Mouse (Mus musculus) forebrain, postnatal 0 days (tissue): ENCODE measurements around the gene Gstm3. TPM values are rescaled to one million over a fixed set of nuclear protein-coding genes. Genes with fewer than 3 reads are reported as not detected.
"Not testable (repeated sequence)": the region's sequence is repeated elsewhere in the genome, so short reads cannot be mapped to it uniquely, and the experiment has no call there.

ENCODE experiments used
- ATAC-seq: fragments of 200-750 bp; cut with Nextera tagmentation; 2 replicates; pipeline ENCODE4 v1.8.0; 2017; ENCODE audit warnings: mild to moderate bottlenecking, moderate library complexity
- DNase-seq: peaks from one replicate; pipeline ENCODE4 v3.0.0-alpha.2; 2015
- H3K27ac ChIP-seq: fragments of 300-500 bp; sonication (generic); 2 replicates; pipeline ENCODE4 v1.5.1; 2014; ENCODE audit warnings: low read depth, mild to moderate bottlenecking, antibody characterized with exemption, low read length, moderate library complexity, mixed read lengths
- H3K27me3 ChIP-seq: fragments of 300-500 bp; sonication (generic); 2 replicates; pipeline ENCODE4 v1.6.1; 2014; ENCODE audit warnings: mild to moderate bottlenecking, low read length, mixed read lengths; ENCODE audit not compliant: insufficient read depth
- H3K36me3 ChIP-seq: fragments of 300-500 bp; sonication (generic); 2 replicates; pipeline ENCODE4 v1.6.1; 2014; ENCODE audit warnings: mild to moderate bottlenecking, moderate library complexity; ENCODE audit not compliant: insufficient read depth
- H3K4me1 ChIP-seq: fragments of 300-500 bp; sonication (generic); 2 replicates; pipeline ENCODE4 v1.6.1; 2014; ENCODE audit warnings: antibody characterized with exemption; ENCODE audit not compliant: insufficient read depth
- H3K4me2 ChIP-seq: fragments of 300-500 bp; sonication (generic); 2 replicates; pipeline ENCODE4 v1.6.1; 2014; ENCODE audit warnings: low read depth, mild to moderate bottlenecking, moderate library complexity
- H3K4me3 ChIP-seq: fragments of 300-500 bp; sonication (generic); 2 replicates; pipeline ENCODE4 v1.5.1; 2014; ENCODE audit warnings: low read depth, low read length, mixed read lengths
- H3K9ac ChIP-seq: fragments of 300-500 bp; sonication (generic); 2 replicates; pipeline ENCODE4 v1.6.1; 2014; ENCODE audit warnings: mild to moderate bottlenecking
- H3K9me3 ChIP-seq: fragments of 300-500 bp; sonication (generic); 2 replicates; pipeline ENCODE4 v1.6.1; 2016; ENCODE audit warnings: low read length
- CTCF ChIP-seq: sonication (generic); IDR thresholded peaks from 2 replicates; pipeline ENCODE4 v1.5.1; 2016; ENCODE audit warnings: antibody characterized with exemption, control low read depth, low read depth
- WGBS: fragments of 180-500 bp; shearing (Covaris S2); extraction: QIAGEN DNeasy Blood & Tissue Kit; methylation state at CpG from one replicate; pipeline ENCODE4 v1.1.7; 2014; 5-methylcytosine and 5-hydroxymethylcytosine counted together
- polyA plus RNA-seq: library from polyadenylated mRNA; unstranded; fragments of >200 nt; fragmentation: Nextera tagmentation; extraction: Ambion mirVana; gene quantifications from 2 replicates; pipeline ENCODE4 v1.2.1, GENCODE M21; 2015
- total RNA-seq: library from RNA; depleted of rRNA; stranded (reverse); fragments of >200 nt; gene quantifications from 2 replicates; pipeline ENCODE4 v1.2.3, GENCODE M21; 2014

The Gstm3 gene
- total and polyA plus RNA-seq, 2 experiments from 2014 or later: not detected

DNA sequence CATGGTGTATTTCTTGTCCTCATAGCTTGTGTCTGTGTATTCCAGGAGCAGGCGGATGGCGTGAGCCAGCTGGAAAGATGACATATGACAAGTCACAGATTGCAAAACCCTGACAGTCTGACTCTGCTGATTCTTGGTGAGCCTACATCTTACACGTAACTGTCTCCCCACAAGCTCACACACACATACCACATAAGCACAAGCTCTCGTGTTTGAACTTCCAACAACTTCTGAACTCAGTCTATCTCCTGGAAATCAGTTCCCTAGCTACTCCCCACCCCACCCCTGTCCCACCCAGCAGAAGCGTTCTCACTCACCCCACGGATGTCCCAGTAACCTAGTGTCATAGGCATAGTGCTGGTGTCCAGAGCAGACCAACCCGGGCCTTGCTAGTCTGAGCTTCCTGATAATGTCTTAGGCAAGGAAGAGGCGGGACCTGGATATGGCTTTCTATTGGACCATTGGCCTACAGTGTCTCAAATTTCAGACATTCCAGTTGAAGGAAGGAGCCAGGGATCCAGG lies 17.0 kb upstream of the Gstm3 start, which contains the start of gene Gstm2:
TSS of gene Gstm2 (minus strand) at position 413 of the 522 bp plus-strand sequence.
- no peak for TF ChIP-seq CTCF
- H3K9ac ChIP-seq: no peak within 1 kb of the TSS

DNA sequence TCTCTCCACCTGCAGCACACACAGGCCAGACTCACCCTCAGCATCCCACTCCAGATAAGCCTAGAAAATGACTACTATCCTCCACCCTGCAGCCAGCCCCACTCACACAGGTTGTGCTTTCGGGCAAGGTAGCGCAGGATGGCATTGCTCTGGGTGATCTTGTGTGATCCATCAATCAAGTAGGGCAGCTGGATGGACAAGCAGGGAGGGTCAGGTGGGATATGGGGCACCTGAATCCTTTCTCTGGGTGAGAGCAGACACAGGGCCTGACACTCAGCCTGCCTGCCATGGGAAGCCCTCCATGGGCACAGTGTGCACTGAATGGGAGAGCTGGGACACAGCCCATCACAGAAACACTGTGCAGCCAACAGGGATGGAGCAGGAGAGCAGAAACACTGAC lies 16.1 kb upstream of the Gstm3 start:
- not testable (repeated sequence) for H3K4me2 ChIP-seq, H3K36me3 ChIP-seq, H3K4me3 ChIP-seq, ATAC-seq, H3K27ac ChIP-seq, H3K9me3 ChIP-seq, H3K27me3 ChIP-seq, DNase-seq, H3K9ac ChIP-seq, H3K4me1 ChIP-seq
- 98% methylated on average over 2 of the region's 2 CpGs for WGBS

More for the DNA sequence above, 17.0 kb upstream of the Gstm3 start, which contains the start of gene Gstm2:
- Histone ChIP-seq H3K9me3 (no peaks in the 10 kb centered on the region), H3K4me2 (no peak within 1 kb of the TSS), H3K4me1 (no peaks in the 10 kb centered on the region), H3K27ac (no peak within 1 kb of the TSS), H3K27me3 (no peaks in the 10 kb centered on the region), H3K36me3 (no peaks in the 10 kb centered on the region), H3K4me3 (no peak within 1 kb of the TSS)
- WGBS: 58% methylated on average over 8 of the region's 8 CpGs
- ATAC-seq (no peak; the same call in 1 of the 2 replicates), DNase-seq (no peak)

DNA sequence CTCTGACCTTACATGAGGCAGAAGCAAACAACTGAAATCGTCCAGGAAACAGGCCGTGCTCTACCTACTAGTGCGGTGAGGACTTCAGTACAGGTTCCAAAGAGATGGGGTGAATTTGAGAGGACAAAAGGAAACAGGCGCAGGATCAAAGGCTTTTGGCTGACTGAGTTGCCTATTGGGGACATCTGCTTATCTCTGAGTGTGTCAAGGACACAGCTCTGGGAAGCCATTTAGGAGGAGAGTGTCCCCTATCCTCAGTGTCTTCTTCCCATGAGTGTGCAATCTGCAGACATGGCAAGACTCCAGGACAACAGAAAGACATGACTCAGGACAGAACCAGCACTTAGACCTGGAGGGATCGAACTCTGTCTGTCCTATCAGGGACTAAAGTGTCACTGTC lies 15.4 kb upstream of the Gstm3 start:
- H3K27ac ChIP-seq: no peak overlapping the region
- no peak for TF ChIP-seq CTCF
- no peaks in the 10 kb centered on the region for H3K36me3 ChIP-seq
- H3K4me1 ChIP-seq: no peaks in the 10 kb centered on the region
- no peak overlapping the region for H3K9ac ChIP-seq
- 88% methylated on average over 5 of the region's 5 CpGs for WGBS
- H3K4me2 ChIP-seq: no peak overlapping the region
- no peaks in the 10 kb centered on the region for H3K9me3 ChIP-seq
- ATAC-seq (no peak), DNase-seq (no peak)
- no peaks in the 10 kb centered on the region for H3K27me3 ChIP-seq
- H3K4me3 ChIP-seq: no peak overlapping the region

DNA sequence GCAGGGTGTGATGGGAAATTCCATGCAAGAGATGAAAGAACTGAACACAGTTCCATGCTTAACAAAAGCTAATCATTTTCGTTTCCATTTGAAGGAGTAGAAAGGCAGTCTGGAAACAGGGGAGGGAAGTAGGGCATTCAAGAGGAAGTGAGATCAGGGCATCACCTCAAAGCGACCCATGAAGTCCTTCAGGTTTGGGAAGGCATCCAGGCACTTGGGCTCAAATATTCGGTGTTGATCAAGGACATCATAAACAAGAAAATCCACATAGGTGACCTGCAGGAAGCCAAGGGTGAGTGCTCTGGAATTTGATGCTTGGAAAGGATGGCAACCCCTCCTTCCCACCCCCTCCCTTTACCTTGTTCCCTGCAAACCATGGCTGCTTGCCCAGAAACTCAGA lies 14.7 kb upstream of the Gstm3 start:
- no peaks in the 10 kb centered on the region for H3K27me3 ChIP-seq
- no peaks in the 10 kb centered on the region for H3K36me3 ChIP-seq
- DNase-seq (no peak), ATAC-seq (no peak)
- no peaks in the 10 kb centered on the region for H3K9me3 ChIP-seq
- no peak for TF ChIP-seq CTCF
- WGBS: 66% methylated on average over 3 of the region's 3 CpGs
- H3K4me3 ChIP-seq: no peak overlapping the region
- no peak overlapping the region for H3K27ac ChIP-seq
- H3K4me1 ChIP-seq: no peaks in the 10 kb centered on the region
- H3K4me2 ChIP-seq: no peak overlapping the region
- no peak overlapping the region for H3K9ac ChIP-seq

DNA sequence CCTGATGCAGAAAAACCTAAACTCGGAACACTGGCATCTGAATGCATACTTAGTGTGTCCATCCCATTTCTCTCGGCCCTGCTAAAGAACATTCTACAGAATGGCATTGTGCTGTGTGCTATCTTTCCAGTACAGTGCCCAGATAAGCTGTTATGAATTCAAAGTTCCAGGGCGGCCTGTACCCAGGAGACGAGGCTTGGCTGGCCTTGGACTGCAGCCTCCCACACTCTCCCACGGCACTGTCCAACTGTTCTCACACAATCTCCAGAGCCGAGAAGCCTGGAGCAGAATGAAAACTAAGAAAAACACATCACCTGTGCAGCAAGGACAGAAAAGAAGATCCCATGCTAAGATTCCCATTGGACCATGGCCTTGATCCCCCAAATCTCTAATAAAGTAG lies 13.6 kb upstream of the Gstm3 start:
- Histone ChIP-seq H3K4me3 (no peak overlapping the region), H3K4me1 (no peaks in the 10 kb centered on the region), H3K9ac (no peak overlapping the region), H3K4me2 (no peak overlapping the region), H3K27ac (no peak overlapping the region), H3K9me3 (no peaks in the 10 kb centered on the region), H3K27me3 (no peaks in the 10 kb centered on the region), H3K36me3 (no peaks in the 10 kb centered on the region)
- ATAC-seq (no peak), DNase-seq (no peak)
- no peak for TF ChIP-seq CTCF
- WGBS: 80% methylated on average over 6 of the region's 6 CpGs

DNA sequence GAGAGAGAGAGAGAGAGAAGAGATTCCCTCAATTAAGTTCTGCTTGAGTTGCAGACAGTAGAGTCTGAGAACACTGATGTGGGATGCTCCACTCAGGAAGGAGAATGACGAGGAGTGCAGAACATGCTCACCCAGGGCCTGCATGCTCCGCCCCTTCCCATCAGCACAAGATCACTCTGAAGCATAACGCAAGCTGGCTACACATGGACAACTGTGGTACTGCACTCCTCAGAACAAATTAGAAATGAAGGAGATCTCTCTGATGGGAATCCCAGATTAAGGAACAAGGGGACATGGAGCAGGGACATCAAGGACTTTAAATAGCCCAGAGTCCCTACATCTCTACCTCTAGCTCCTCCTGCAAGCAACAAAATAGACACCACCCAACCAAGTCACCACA lies 12.2 kb upstream of the Gstm3 start:
- Histone ChIP-seq H3K4me3 (no peak overlapping the region), H3K27ac (no peak overlapping the region), H3K9me3 (no peaks in the 10 kb centered on the region), H3K4me2 (no peak overlapping the region), H3K4me1 (no peaks in the 10 kb centered on the region), H3K36me3 (no peaks in the 10 kb centered on the region), H3K27me3 (no peaks in the 10 kb centered on the region), H3K9ac (no peak overlapping the region)
- 60% methylated on average over 3 of the region's 3 CpGs for WGBS
- TF ChIP-seq CTCF: no peak
- ATAC-seq: peak; percentile 71; the same call in 1 of the 2 replicates
- no peak for DNase-seq

DNA sequence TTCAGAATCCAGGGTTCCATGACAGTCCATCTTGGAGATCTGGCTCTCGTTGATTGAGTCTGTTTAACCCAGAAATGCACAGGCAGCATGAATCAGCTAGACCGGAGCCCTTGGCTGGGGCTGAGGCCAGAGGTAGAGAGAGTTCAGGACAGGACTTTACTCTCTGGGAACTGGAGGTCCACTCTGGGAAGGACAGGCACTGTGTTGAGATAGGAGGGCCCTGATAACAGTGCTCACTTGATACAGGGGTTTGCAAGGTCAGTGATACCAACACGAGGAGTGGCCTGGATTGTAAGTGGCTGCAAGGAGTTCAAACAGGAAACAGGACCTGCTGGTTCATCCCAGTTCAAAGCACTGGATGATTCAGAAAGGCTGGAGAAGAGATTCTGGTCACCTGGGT lies 8.6 kb upstream of the Gstm3 start:
- DNase-seq (no peak), ATAC-seq (no peak)
- Histone ChIP-seq H3K36me3 (no peaks in the 10 kb centered on the region), H3K27ac (no peak overlapping the region), H3K4me3 (no peak overlapping the region), H3K9me3 (no peaks in the 10 kb centered on the region), H3K27me3 (no peaks in the 10 kb centered on the region), H3K4me1 (no peaks in the 10 kb centered on the region), H3K4me2 (no peak overlapping the region), H3K9ac (no peak overlapping the region)
- TF ChIP-seq CTCF: no peak
- WGBS: 82% methylated on average over 3 of the region's 3 CpGs
